Mouse (Mus musculus) E14TG2a.4 (cell line): ENCODE data around the gene Ap1s2.

Source experiments
- H3K27me3 ChIP-seq: 2 replicates; pipeline ENCODE4 v1.6.1; 2014; ENCODE audit warnings: low read length, control low read depth; ENCODE audit not compliant: insufficient read depth
- H3K36me3 ChIP-seq: 2 replicates; pipeline ENCODE4 v1.6.1; 2014; ENCODE audit warnings: low read length, control low read depth; ENCODE audit not compliant: insufficient read depth
- H3K4me1 ChIP-seq: replicated peaks from 2 replicates; pipeline ENCODE4 v1.6.1; 2014; ENCODE audit warnings: low read depth, low read length, control low read depth
- H3K4me3 ChIP-seq: replicated peaks from 2 replicates; pipeline ENCODE4 v1.5.1; 2014; ENCODE audit warnings: mild to moderate bottlenecking, low read length
- H3K9me3 ChIP-seq: 2 replicates; pipeline ENCODE4 v1.6.1; 2014; ENCODE audit warnings: low read length, control low read depth
- CTCF ChIP-seq: conservative IDR thresholded peaks from 2 replicates; pipeline ENCODE4 v1.5.1; 2014; ENCODE audit warnings: low read length
- NANOG ChIP-seq: IDR thresholded peaks from 2 replicates; pipeline ENCODE4 v1.6.1; 2014; ENCODE audit warnings: borderline replicate concordance, low read length, mixed read lengths
- POU5F1 ChIP-seq: IDR thresholded peaks from 2 replicates; pipeline ENCODE4 v1.6.1; 2014; ENCODE audit warnings: low read length, borderline replicate concordance

Gene Ap1s2

GRCm38 (mm10) chrX:163897354-163897753, 11.5 kb upstream of the Ap1s2 start:
- Histone ChIP-seq H3K4me3 (no peak overlapping the region), H3K36me3 (no peaks in the 10 kb centered on the region)
- no peak for TF ChIP-seq CTCF
- no peak for TF ChIP-seq POU5F1
- TF ChIP-seq NANOG = no peak

GRCm38 (mm10) chrX:163899431-163900020, 9.3 kb upstream of the Ap1s2 start:
- H3K4me1 ChIP-seq = peaks cover 6% of the 10 kb centered on the region
- no peaks in the 10 kb centered on the region for H3K9me3 ChIP-seq
- no peak overlapping the region for H3K4me3 ChIP-seq
- H3K27me3 ChIP-seq = no peaks in the 10 kb centered on the region
- H3K36me3 ChIP-seq = no peaks in the 10 kb centered on the region
- TF ChIP-seq CTCF (no peak), NANOG (0 out of 2 replicates have a peak, but pooled peaks have one; percentile 10), POU5F1 (no peak)

More at GRCm38 (mm10) chrX:163897354-163897753, 11.5 kb upstream of the Ap1s2 start:
- peaks cover 6% of the 10 kb centered on the region for H3K4me1 ChIP-seq
- H3K27me3 ChIP-seq = no peaks in the 10 kb centered on the region
- no peaks in the 10 kb centered on the region for H3K9me3 ChIP-seq

GRCm38 (mm10) chrX:163906861-163907260, 2.0 kb upstream of the Ap1s2 start:
- 0 out of 2 replicates have a peak, but pooled peaks cover 4% of the 10 kb centered on the region for H3K4me1 ChIP-seq
- no peak for TF ChIP-seq CTCF
- TF ChIP-seq NANOG = no peak
- no peak for TF ChIP-seq POU5F1
- no peaks in the 10 kb centered on the region for H3K27me3 ChIP-seq
- H3K4me3 ChIP-seq = no peak overlapping the region
- no peaks in the 10 kb centered on the region for H3K9me3 ChIP-seq
- no peaks in the 10 kb centered on the region for H3K36me3 ChIP-seq

- Histone ChIP-seq H3K36me3 (no peaks in the 10 kb centered on the region), H3K9me3 (no peaks in the 10 kb centered on the region)
Observed at GRCm38 (mm10) chrX:163908003-163908336, 847 bp upstream of the Ap1s2 start.

GRCm38 (mm10) chrX:163909381-163909780, 564 bp downstream of the Ap1s2 start:
- no peaks in the 10 kb centered on the region for H3K36me3 ChIP-seq
- no peak for TF ChIP-seq NANOG
- TF ChIP-seq CTCF = no peak
- TF ChIP-seq POU5F1 = no peak
- no peaks in the 10 kb centered on the region for H3K27me3 ChIP-seq
- no peaks in the 10 kb centered on the region for H3K9me3 ChIP-seq
- 0 out of 2 replicates have a peak, but pooled peaks cover 9% of the 10 kb centered on the region for H3K4me1 ChIP-seq
- peak overlapping the region; percentile 83 for H3K4me3 ChIP-seq

More at GRCm38 (mm10) chrX:163908003-163908336, 847 bp upstream of the Ap1s2 start:
- Histone ChIP-seq H3K27me3 (no peaks in the 10 kb centered on the region), H3K4me1 (0 out of 2 replicates have a peak, but pooled peaks cover 5% of the 10 kb centered on the region), H3K4me3 (peak overlapping the region; percentile 83)
- TF ChIP-seq NANOG (no peak), POU5F1 (no peak), CTCF (no peak)

- Histone ChIP-seq H3K4me1 (0 out of 2 replicates have a peak, but pooled peaks cover 5% of the 10 kb centered on the region), H3K27me3 (no peaks in the 10 kb centered on the region), H3K36me3 (0 out of 2 replicates have a peak, but pooled peaks cover 7% of the 10 kb centered on the region), H3K9me3 (no peaks in the 10 kb centered on the region), H3K4me3 (no peak overlapping the region)
- no peak for TF ChIP-seq NANOG
- TF ChIP-seq POU5F1 = no peak
- peak; percentile 45 for TF ChIP-seq CTCF
Observed at GRCm38 (mm10) chrX:163912791-163913190, 4.0 kb downstream of the Ap1s2 start.

GRCm38 (mm10) chrX:163929550-163929949, 20.7 kb downstream of the Ap1s2 start:
- H3K4me1 ChIP-seq = no peaks in the 10 kb centered on the region
- TF ChIP-seq CTCF (no peak), NANOG (no peak), POU5F1 (no peak)
- H3K9me3 ChIP-seq = no peaks in the 10 kb centered on the region
- no peak overlapping the region for H3K4me3 ChIP-seq
- H3K36me3 ChIP-seq = no peaks in the 10 kb centered on the region
- no peaks in the 10 kb centered on the region for H3K27me3 ChIP-seq

- Histone ChIP-seq H3K36me3 (peaks cover 18% of the 10 kb centered on the region), H3K4me1 (no peaks in the 10 kb centered on the region), H3K4me3 (no peak overlapping the region), H3K27me3 (no peaks in the 10 kb centered on the region), H3K9me3 (no peaks in the 10 kb centered on the region)
- no peak for TF ChIP-seq CTCF
- no peak for TF ChIP-seq NANOG
- no peak for TF ChIP-seq POU5F1
Observed at GRCm38 (mm10) chrX:163934731-163935130, 25.9 kb downstream of the Ap1s2 start.
